Mouse (Mus musculus) forebrain, embryonic 14.5 days (tissue): Measurements from ENCODE around the gene Rnf220. TPM values are rescaled to one million over a fixed set of nuclear protein-coding genes. Genes with fewer than 3 reads are reported as not detected.

Experiments
- ATAC-seq: fragments of 200-750 bp; cut with Nextera tagmentation; 2 replicates; pipeline ENCODE4 v1.8.0; 2017; ENCODE audit warnings: mild to moderate bottlenecking, moderate library complexity
- DNase-seq: peaks from one replicate; pipeline ENCODE4 v3.0.0-alpha.2; 2015; ENCODE audit warnings: low spot score
- H3K27ac ChIP-seq: fragments of 300-500 bp; sonication (generic); 2 replicates; pipeline ENCODE4 v1.5.1; 2014; ENCODE audit warnings: low read depth, mild to moderate bottlenecking, control low read depth, low read length, moderate library complexity
- H3K27me3 ChIP-seq: fragments of 300-500 bp; sonication (generic); replicated peaks from 2 replicates; pipeline ENCODE4 v1.6.1; 2014; ENCODE audit warnings: low read length, control low read depth, mixed read lengths; ENCODE audit not compliant: control insufficient read depth, insufficient read depth
- H3K36me3 ChIP-seq: fragments of 300-500 bp; sonication (generic); 2 replicates; pipeline ENCODE4 v1.6.1; 2014; ENCODE audit warnings: low read length, control low read depth; ENCODE audit not compliant: control insufficient read depth, insufficient read depth
- H3K4me1 ChIP-seq: fragments of 300-500 bp; sonication (generic); 2 replicates; pipeline ENCODE4 v1.6.1; 2014; ENCODE audit warnings: antibody characterized with exemption, low read length, control low read depth; ENCODE audit not compliant: control insufficient read depth, insufficient read depth
- H3K4me2 ChIP-seq: fragments of 300-500 bp; sonication (generic); 2 replicates; pipeline ENCODE4 v1.6.1; 2014; ENCODE audit warnings: mild to moderate bottlenecking, control low read depth, low read length
- H3K4me3 ChIP-seq: fragments of 300-500 bp; sonication (generic); 2 replicates; pipeline ENCODE4 v1.5.1; 2014; ENCODE audit warnings: low read depth, low read length, control low read depth
- H3K9ac ChIP-seq: fragments of 300-500 bp; sonication (generic); 2 replicates; pipeline ENCODE4 v1.6.1; 2014; ENCODE audit warnings: mild to moderate bottlenecking, low read length, control low read depth, moderate library complexity
- H3K9me3 ChIP-seq: fragments of 300-500 bp; sonication (generic); replicated peaks from 2 replicates; pipeline ENCODE4 v1.6.1; 2016; ENCODE audit warnings: low read length, control low read depth, mixed read lengths; ENCODE audit not compliant: control insufficient read depth
- WGBS: fragments of 180-500 bp; shearing (Covaris S2); extraction: QIAGEN DNeasy Blood & Tissue Kit; methylation state at CpG from one replicate; pipeline ENCODE4 v1.1.7; 2014; 5-methylcytosine and 5-hydroxymethylcytosine counted together
- polyA plus RNA-seq: library from polyadenylated mRNA; unstranded; fragments of >200 nt; fragmentation: Nextera tagmentation; extraction: Ambion mirVana; gene quantifications from 2 replicates; pipeline ENCODE4 v1.2.1, GENCODE M21; 2014

The Rnf220 gene
- polyA plus RNA-seq, 1 experiment from 2014 or later, result 84.3 TPM

GRCm38 (mm10) chr4:117390850-117391795 lies 105.7 kb downstream of the Rnf220 start:
- DNase-seq (no peak), ATAC-seq (0 out of 2 replicates have a peak, but pooled peaks have one; percentile 22)
- Histone ChIP-seq H3K36me3 (no peaks in the 10 kb centered on the region), H3K27me3 (peaks cover 6% of the 10 kb centered on the region; the same call in 1 of the 2 replicates), H3K9me3 (no peaks in the 10 kb centered on the region), H3K27ac (peak overlapping the region; percentile 39; the same call in 1 of the 2 replicates), H3K9ac (no peak overlapping the region), H3K4me1 (peaks cover 16% of the 10 kb centered on the region), H3K4me2 (no peak overlapping the region), H3K4me3 (no peak overlapping the region)
- WGBS, result 31% methylated on average over 22 of the region's 22 CpGs

GRCm38 (mm10) chr4:117389264-117390054 lies 107.4 kb downstream of the Rnf220 start:
- Histone ChIP-seq H3K27ac (no peak overlapping the region; the same call in 1 of the 2 replicates), H3K4me2 (no peak overlapping the region), H3K4me1 (peaks cover 16% of the 10 kb centered on the region), H3K4me3 (no peak overlapping the region), H3K9me3 (no peaks in the 10 kb centered on the region), H3K27me3 (peaks cover 6% of the 10 kb centered on the region; the same call in 1 of the 2 replicates), H3K36me3 (no peaks in the 10 kb centered on the region), H3K9ac (no peak overlapping the region)
- DNase-seq, result no peak
- ATAC-seq, result no peak
- WGBS, result 87% methylated on average over 14 of the region's 14 CpGs

GRCm38 (mm10) chr4:117385247-117385646 lies 111.6 kb downstream of the Rnf220 start:
- Histone ChIP-seq H3K4me3 (no peak overlapping the region), H3K9me3 (no peaks in the 10 kb centered on the region), H3K9ac (no peak overlapping the region), H3K4me1 (peaks cover 4% of the 10 kb centered on the region), H3K27ac (no peak overlapping the region), H3K36me3 (no peaks in the 10 kb centered on the region), H3K27me3 (no peaks in the 10 kb centered on the region), H3K4me2 (no peak overlapping the region)
- WGBS, result 89% methylated on average over 1 of the region's 1 CpGs
- ATAC-seq (no peak), DNase-seq (no peak)

- H3K4me3 ChIP-seq, result no peak overlapping the region
- H3K27me3 ChIP-seq, result no peaks in the 10 kb centered on the region
- no peaks in the 10 kb centered on the region for H3K9me3 ChIP-seq
- H3K36me3 ChIP-seq, result no peaks in the 10 kb centered on the region
- no peak overlapping the region for H3K27ac ChIP-seq
- WGBS, result 89% methylated on average over 8 of the region's 8 CpGs
- no peak overlapping the region for H3K9ac ChIP-seq
- H3K4me1 ChIP-seq, result peaks cover 11% of the 10 kb centered on the region
- DNase-seq (no peak), ATAC-seq (no peak)
- H3K4me2 ChIP-seq, result no peak overlapping the region
These were observed 115.0 kb downstream of the Rnf220 start for GRCm38 (mm10) chr4:117381846-117382245.

GRCm38 (mm10) chr4:117380558-117380935 lies 116.3 kb downstream of the Rnf220 start:
- Histone ChIP-seq H3K4me1 (peaks cover 15% of the 10 kb centered on the region), H3K9me3 (no peaks in the 10 kb centered on the region), H3K4me3 (no peak overlapping the region), H3K9ac (no peak overlapping the region), H3K27me3 (no peaks in the 10 kb centered on the region), H3K27ac (peak overlapping the region; percentile 1; the same call in 1 of the 2 replicates), H3K4me2 (no peak overlapping the region), H3K36me3 (no peaks in the 10 kb centered on the region)
- DNase-seq (no peak), ATAC-seq (no peak; the same call in 1 of the 2 replicates)
- WGBS, result 94% methylated on average over 5 of the region's 5 CpGs

- Histone ChIP-seq H3K27me3 (no peaks in the 10 kb centered on the region), H3K4me2 (peak overlapping the region; percentile 12; the same call in 1 of the 2 replicates), H3K4me1 (peaks cover 15% of the 10 kb centered on the region), H3K36me3 (no peaks in the 10 kb centered on the region), H3K9me3 (no peaks in the 10 kb centered on the region), H3K9ac (no peak overlapping the region), H3K27ac (peak overlapping the region; percentile 1; the same call in 1 of the 2 replicates), H3K4me3 (no peak overlapping the region)
- ATAC-seq (peak; percentile 88), DNase-seq (peak; percentile 84)
- 14% methylated on average over 14 of the region's 14 CpGs for WGBS
These were observed 116.9 kb downstream of the Rnf220 start for GRCm38 (mm10) chr4:117379803-117380557.

- no peaks in the 10 kb centered on the region for H3K27me3 ChIP-seq
- WGBS, result 12% methylated on average over 9 of the region's 10 CpGs
- H3K9me3 ChIP-seq, result no peaks in the 10 kb centered on the region
- no peak for DNase-seq
- peaks cover 23% of the 10 kb centered on the region for H3K4me1 ChIP-seq
- H3K36me3 ChIP-seq, result no peaks in the 10 kb centered on the region
- H3K4me2 ChIP-seq, result peak overlapping the region; percentile 40
- no peak overlapping the region for H3K4me3 ChIP-seq
- H3K27ac ChIP-seq, result no peak overlapping the region
- peak overlapping the region; percentile 4; the same call in 1 of the 2 replicates for H3K9ac ChIP-seq
- peak; percentile 28 for ATAC-seq
These were observed 122.7 kb downstream of the Rnf220 start for GRCm38 (mm10) chr4:117374078-117374540.
